17 mouse cellular contexts compared by ENCODE assay signal in the genomic region with DNA sequence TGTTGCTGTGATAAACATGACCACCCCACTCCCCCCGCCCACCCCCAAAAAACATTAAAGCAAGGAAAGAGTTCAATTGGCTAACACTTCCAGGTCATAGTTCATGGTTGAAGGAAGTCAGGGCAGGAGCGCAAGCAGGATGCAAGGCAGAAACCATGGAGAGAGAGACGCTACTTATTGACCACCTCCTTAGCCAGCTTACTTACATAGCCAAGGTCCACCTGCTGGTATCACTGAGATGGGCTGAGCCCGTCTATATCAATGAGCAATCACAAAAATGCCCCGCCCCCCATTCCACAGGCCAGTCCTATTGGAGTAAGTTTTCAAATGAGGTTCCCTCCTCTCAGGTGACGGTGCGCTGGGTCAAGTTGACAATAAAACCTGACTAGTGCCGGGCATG.
DNase-seq lines count a peak whose midpoint lies in the region; ATAC-seq and TF ChIP-seq lines count a peak whose summit lies in the region.
"Had no signal": no experiment of that assay in that cellular context is flagged by ENCODE, and none has a peak within 500 bp of the region (broad histone marks: within the 10 kb centered on the region; RNA-seq: fewer than 3 reads in every experiment).

No protein-coding gene starts in this region.

- H3K27me3 ChIP-seq in liver, postnatal 0 days (ENCODE audit: insufficient read depth, low read length) = no peaks in the 10 kb centered on the region
- H3K27me3 ChIP-seq in E14TG2a.4 (ENCODE audit: insufficient read depth, low read length) = no peaks in the 10 kb centered on the region
- no peaks in the 10 kb centered on the region for H3K27me3 ChIP-seq in forebrain, embryonic 14.5 days (replicated peaks; ENCODE audit: control insufficient read depth, insufficient read depth, low read length)
- H3K27me3 ChIP-seq in heart, embryonic 12.5 days (replicated peaks) = no peaks in the 10 kb centered on the region
- H3K27me3 ChIP-seq: forebrain, embryonic 13.5 days; hindbrain, embryonic 12.5 days had no signal

- H3K36me3 ChIP-seq in liver, postnatal 0 days (replicated peaks; ENCODE audit: insufficient read depth, low read length) = no peaks in the 10 kb centered on the region
- H3K36me3 ChIP-seq in E14TG2a.4 (ENCODE audit: insufficient read depth, low read length) = no peaks in the 10 kb centered on the region
- no peaks in the 10 kb centered on the region for H3K36me3 ChIP-seq in forebrain, embryonic 14.5 days (ENCODE audit: control insufficient read depth, insufficient read depth, low read length)
- H3K36me3 ChIP-seq in heart, embryonic 12.5 days = no peaks in the 10 kb centered on the region
- H3K36me3 ChIP-seq: embryonic facial prominence, embryonic 10.5 days; hindbrain, embryonic 12.5 days had no signal

- no peak for TF ChIP-seq EP300 in liver, postnatal 0 days (IDR thresholded peaks at IDR 0.05; ENCODE audit: low read depth)

- ATAC-seq in liver, postnatal 0 days = no peak
- 0 out of 2 replicates have a peak, but pooled peaks have one; percentile 2 for ATAC-seq in granulocyte monocyte progenitor cell, adult 5-6 weeks (replicated peaks; ENCODE audit: poor library complexity, severe bottlenecking)
- ATAC-seq in forebrain, embryonic 14.5 days = no peak
- no peak for ATAC-seq in heart, embryonic 12.5 days (ENCODE audit: insufficient number of reproducible peaks, low FRiP score)
- ATAC-seq: forebrain, embryonic 13.5 days; hindbrain, embryonic 16.5 days had no signal

- H3K9ac ChIP-seq in liver, postnatal 0 days (replicated peaks) = no peak overlapping the region
- H3K9ac ChIP-seq in forebrain, embryonic 14.5 days (ENCODE audit: low read length) = no peak overlapping the region
- no peak overlapping the region for H3K9ac ChIP-seq in heart, embryonic 12.5 days
- H3K9ac ChIP-seq: forebrain, embryonic 13.5 days; hindbrain, embryonic 12.5 days had no signal

- no peak overlapping the region for H3K4me2 ChIP-seq in liver, postnatal 0 days (ENCODE audit: low read depth, low read length)
- H3K4me2 ChIP-seq in forebrain, embryonic 14.5 days (ENCODE audit: low read length) = no peak overlapping the region
- no peak overlapping the region for H3K4me2 ChIP-seq in heart, embryonic 12.5 days
- H3K4me2 ChIP-seq: forebrain, embryonic 13.5 days; hindbrain, embryonic 12.5 days had no signal

- TF ChIP-seq CTCF in liver, postnatal 0 days (IDR thresholded peaks at IDR 0.05; ENCODE audit: low read depth) = no peak
- TF ChIP-seq CTCF in E14TG2a.4 (conservative IDR thresholded peaks at IDR 0.05; ENCODE audit: low read length) = no peak

- peaks cover 11% of the 10 kb centered on the region for H3K9me3 ChIP-seq in liver, postnatal 0 days (ENCODE audit: low read length)
- H3K9me3 ChIP-seq in E14TG2a.4 (ENCODE audit: low read length) = peaks cover 25% of the 10 kb centered on the region
- 0 out of 2 replicates have a peak, but pooled peaks cover 6% of the 10 kb centered on the region for H3K9me3 ChIP-seq in forebrain, embryonic 14.5 days (replicated peaks; ENCODE audit: control insufficient read depth, low read length)
- H3K9me3 ChIP-seq in heart, embryonic 12.5 days (replicated peaks) = peaks cover 31% of the 10 kb centered on the region

- DNase-seq in liver, postnatal 0 days = no peak
- DNase-seq in liver (no peak), R1 (ENCODE audit: low read depth, low spot score) (peak; percentile 78)
- DNase-seq in forebrain, embryonic 14.5 days (ENCODE audit: low spot score) = no peak
- DNase-seq in embryo, embryonic 11 days = no peak
- DNase-seq: cerebellum, adult 18-20 months; cerebellum, adult 9-11 months; cerebellum, postnatal 36 days; heart, postnatal 10 days had no signal

- no peaks in the 10 kb centered on the region for H3K4me1 ChIP-seq in liver, postnatal 0 days (ENCODE audit: insufficient read depth)
- peaks cover 13% of the 10 kb centered on the region for H3K4me1 ChIP-seq in E14TG2a.4 (replicated peaks; ENCODE audit: low read depth, low read length)
- no peaks in the 10 kb centered on the region for H3K4me1 ChIP-seq in forebrain, embryonic 14.5 days (ENCODE audit: control insufficient read depth, insufficient read depth, low read length)
- no peaks in the 10 kb centered on the region for H3K4me1 ChIP-seq in heart, embryonic 12.5 days (replicated peaks)
- H3K4me1 ChIP-seq: embryonic facial prominence, embryonic 10.5 days; forebrain, embryonic 13.5 days; hindbrain, embryonic 12.5 days had no signal

- H3K27ac ChIP-seq in liver, postnatal 0 days (ENCODE audit: low read depth) = peak overlapping the region; percentile 49; the same call in 1 of the 2 replicates
- H3K27ac ChIP-seq in forebrain, embryonic 14.5 days (ENCODE audit: low read depth, low read length) = no peak overlapping the region
- H3K27ac ChIP-seq in heart, embryonic 12.5 days (ENCODE audit: poor library complexity, severe bottlenecking) = no peak overlapping the region
- H3K27ac ChIP-seq: embryonic facial prominence, embryonic 10.5 days; forebrain, embryonic 13.5 days; gastrocnemius, adult 2 months; hindbrain, embryonic 12.5 days had no signal

- 88% methylated on average over 8 of the region's 8 CpGs for WGBS in liver, postnatal 0 days (ENCODE audit: insufficient replicate concordance)
- WGBS in forebrain, embryonic 14.5 days = 93% methylated on average over 8 of the region's 8 CpGs
- 90% methylated on average over 8 of the region's 8 CpGs for WGBS in heart, embryonic 12.5 days

- no peak overlapping the region for H3K4me3 ChIP-seq in liver, postnatal 0 days (ENCODE audit: low read depth, low read length)
- H3K4me3 ChIP-seq in E14TG2a.4 (replicated peaks; ENCODE audit: low read length) = 0 out of 2 replicates have a peak overlapping the region, but pooled peaks have one; percentile 23
- no peak overlapping the region for H3K4me3 ChIP-seq in forebrain, embryonic 14.5 days (ENCODE audit: low read depth, low read length)
- H3K4me3 ChIP-seq in heart, embryonic 12.5 days = no peak overlapping the region
- H3K4me3 ChIP-seq: embryonic facial prominence, embryonic 10.5 days; forebrain, embryonic 13.5 days; gastrocnemius, adult 2 months; hindbrain, embryonic 12.5 days had no signal
